Mouse (Mus musculus) forebrain, embryonic 14.5 days (tissue): ENCODE results near the gene Gm17361. TPM values are rescaled to one million over a fixed set of nuclear protein-coding genes. Genes with fewer than 3 reads are reported as not detected.
"Not testable (repeated sequence)": the region's sequence is repeated elsewhere in the genome, so short reads cannot be mapped to it uniquely, and the experiment has no call there.

Experiments used
- ATAC-seq: fragments of 200-750 bp; cut with Nextera tagmentation; 2 replicates; pipeline ENCODE4 v1.8.0; 2017; ENCODE audit warnings: mild to moderate bottlenecking, moderate library complexity
- DNase-seq: peaks from one replicate; pipeline ENCODE4 v3.0.0-alpha.2; 2015; ENCODE audit warnings: low spot score
- H3K27ac ChIP-seq: fragments of 300-500 bp; sonication (generic); 2 replicates; pipeline ENCODE4 v1.5.1; 2014; ENCODE audit warnings: low read depth, mild to moderate bottlenecking, control low read depth, low read length, moderate library complexity
- H3K27me3 ChIP-seq: fragments of 300-500 bp; sonication (generic); replicated peaks from 2 replicates; pipeline ENCODE4 v1.6.1; 2014; ENCODE audit warnings: low read length, control low read depth, mixed read lengths; ENCODE audit not compliant: control insufficient read depth, insufficient read depth
- H3K36me3 ChIP-seq: fragments of 300-500 bp; sonication (generic); 2 replicates; pipeline ENCODE4 v1.6.1; 2014; ENCODE audit warnings: low read length, control low read depth; ENCODE audit not compliant: control insufficient read depth, insufficient read depth
- H3K4me1 ChIP-seq: fragments of 300-500 bp; sonication (generic); 2 replicates; pipeline ENCODE4 v1.6.1; 2014; ENCODE audit warnings: antibody characterized with exemption, low read length, control low read depth; ENCODE audit not compliant: control insufficient read depth, insufficient read depth
- H3K4me2 ChIP-seq: fragments of 300-500 bp; sonication (generic); 2 replicates; pipeline ENCODE4 v1.6.1; 2014; ENCODE audit warnings: mild to moderate bottlenecking, control low read depth, low read length
- H3K4me3 ChIP-seq: fragments of 300-500 bp; sonication (generic); 2 replicates; pipeline ENCODE4 v1.5.1; 2014; ENCODE audit warnings: low read depth, low read length, control low read depth
- H3K9ac ChIP-seq: fragments of 300-500 bp; sonication (generic); 2 replicates; pipeline ENCODE4 v1.6.1; 2014; ENCODE audit warnings: mild to moderate bottlenecking, low read length, control low read depth, moderate library complexity
- H3K9me3 ChIP-seq: fragments of 300-500 bp; sonication (generic); replicated peaks from 2 replicates; pipeline ENCODE4 v1.6.1; 2016; ENCODE audit warnings: low read length, control low read depth, mixed read lengths; ENCODE audit not compliant: control insufficient read depth
- WGBS: fragments of 180-500 bp; shearing (Covaris S2); extraction: QIAGEN DNeasy Blood & Tissue Kit; methylation state at CpG from one replicate; pipeline ENCODE4 v1.1.7; 2014; 5-methylcytosine and 5-hydroxymethylcytosine counted together
- polyA plus RNA-seq: library from polyadenylated mRNA; unstranded; fragments of >200 nt; fragmentation: Nextera tagmentation; extraction: Ambion mirVana; gene quantifications from 2 replicates; pipeline ENCODE4 v1.2.1, GENCODE M21; 2014

Gm17361 gene
- polyA plus RNA-seq, result not detected in 2 replicates

- H3K36me3 ChIP-seq, ATAC-seq, H3K4me3 ChIP-seq, H3K27me3 ChIP-seq, DNase-seq, H3K4me2 ChIP-seq, H3K9ac ChIP-seq, H3K9me3 ChIP-seq, H3K27ac ChIP-seq, H3K4me1 ChIP-seq: not testable (repeated sequence)
- no CpG with 5 or more reads among the region's 4 CpGs for WGBS
Measured at GRCm38 (mm10) chrX:125003863-125004262, at the start of gene Gm17361. Gene Gm17361 (plus strand): TSS chrX:125004163.
